Mouse (Mus musculus) CH12.LX (cell line): ENCODE data around the gene Gm10190. TPM values are rescaled to one million over a fixed set of nuclear protein-coding genes. Genes with fewer than 3 reads are reported as not detected.

ENCODE experiments used
- DNase-seq: peaks from one replicate; pipeline ENCODE4 v3.0.0-alpha.2; 2013; ENCODE audit errors: extremely low read depth
- H3K27ac ChIP-seq: 2 replicates; pipeline ENCODE4 v1.5.1; 2012; ENCODE audit warnings: low read depth, mild to moderate bottlenecking, control low read depth, moderate library complexity; ENCODE audit not compliant: insufficient read depth
- H3K27me3 ChIP-seq: replicated peaks from 2 replicates; pipeline ENCODE3; 2012; ENCODE audit warnings: inconsistent platforms
- H3K36me3 ChIP-seq, 2 experiments: replicated peaks in 1 of 2; 2 replicates each; pipeline versions ENCODE3 to v1.6.1; 2012; ENCODE audit warnings: inconsistent platforms in 1 of 2, low read length in 1 of 2, mild to moderate bottlenecking in 1 of 2, mixed read lengths in 1 of 2, moderate library complexity in 1 of 2; ENCODE audit not compliant: control insufficient read depth in 1 of 2, insufficient read depth in 1 of 2
- H3K4me1 ChIP-seq, 2 experiments: 2 replicates each; pipeline ENCODE4 v1.6.1; 2012; ENCODE audit warnings: inconsistent platforms in 1 of 2, moderate library complexity in 1 of 2; ENCODE audit not compliant: insufficient read depth in 2 of 2, control insufficient read depth in 1 of 2
- H3K4me2 ChIP-seq: 2 replicates; pipeline ENCODE4 v1.6.1; 2012; ENCODE audit warnings: low read depth, mild to moderate bottlenecking, control low read depth; ENCODE audit not compliant: poor library complexity, insufficient read depth, severe bottlenecking
- H3K4me3 ChIP-seq, 3 experiments: fragments of 150-350 bp in 1 of 3; sonication (generic) in 1 of 3; replicated peaks in 1 of 3; 2 replicates each; pipeline versions ENCODE3 to v1.5.1; 2011 to 2012; ENCODE audit warnings: low read depth in 2 of 3, low read length in 2 of 3, mild to moderate bottlenecking in 2 of 3, moderate library complexity in 2 of 3, control low read depth in 1 of 3, improper control_type of control experiment in 1 of 3, inconsistent platforms in 1 of 3, mixed read lengths in 1 of 3; ENCODE audit not compliant: poor library complexity in 1 of 3
- H3K79me2 ChIP-seq: replicated peaks from 2 replicates; pipeline ENCODE4 v1.6.1; 2012; ENCODE audit warnings: mild to moderate bottlenecking, moderate library complexity; ENCODE audit not compliant: control insufficient read depth, poor library complexity, insufficient read depth, severe bottlenecking; ENCODE audit errors: extremely low read depth
- H3K9ac ChIP-seq: 2 replicates; pipeline ENCODE4 v1.6.1; 2012; ENCODE audit warnings: low read depth, mild to moderate bottlenecking, control low read depth, moderate library complexity; ENCODE audit not compliant: insufficient read depth
- H3K9me3 ChIP-seq: replicated peaks from 2 replicates; pipeline ENCODE3; 2012; ENCODE audit warnings: low read length, inconsistent platforms, mixed read lengths
- BHLHE40 ChIP-seq: IDR thresholded peaks from 2 replicates; pipeline ENCODE4 v1.6.1; 2011; ENCODE audit warnings: mild to moderate bottlenecking, low read depth, low read length, improper control_type of control experiment
- CHD1 ChIP-seq: IDR thresholded peaks from 2 replicates; pipeline ENCODE4 v1.6.1; 2012; ENCODE audit warnings: low read depth, low read length, improper control_type of control experiment, inconsistent platforms
- CTCF ChIP-seq, 2 experiments: IDR thresholded peaks in 1 of 2; conservative IDR thresholded peaks in 1 of 2; 2 replicates each; pipeline ENCODE4 v1.5.1; 2011 to 2012; ENCODE audit warnings: low read depth in 2 of 2, low read length in 2 of 2, improper control_type of control experiment in 1 of 2, inconsistent platforms in 1 of 2, mild to moderate bottlenecking in 1 of 2, moderate library complexity in 1 of 2
- E2F4 ChIP-seq: IDR thresholded peaks from 2 replicates; pipeline ENCODE4 v1.6.1; 2011; ENCODE audit warnings: low read depth, low read length, improper control_type of control experiment; ENCODE audit not compliant: insufficient replicate concordance
- ELF1 ChIP-seq: IDR thresholded peaks from 2 replicates; pipeline ENCODE4 v1.6.1; 2014; ENCODE audit warnings: low read depth, mild to moderate bottlenecking, inconsistent platforms, low read length, improper control_type of control experiment
- EP300 ChIP-seq: IDR thresholded peaks from 2 replicates; pipeline ENCODE4 v1.6.1; 2011; ENCODE audit warnings: low read length, improper control_type of control experiment
- ETS1 ChIP-seq: conservative IDR thresholded peaks from 2 replicates; pipeline ENCODE4 v1.6.1; 2012; ENCODE audit warnings: low read depth, mild to moderate bottlenecking, inconsistent platforms, low read length, improper control_type of control experiment, moderate library complexity
- GABPA ChIP-seq: IDR thresholded peaks from 2 replicates; pipeline ENCODE4 v1.6.1; 2012; ENCODE audit warnings: low read depth, low read length, improper control_type of control experiment, inconsistent platforms; ENCODE audit not compliant: insufficient replicate concordance
- HCFC1 ChIP-seq: IDR thresholded peaks from 2 replicates; pipeline ENCODE4 v1.6.1; 2012; ENCODE audit warnings: low read depth, mild to moderate bottlenecking, inconsistent platforms, low read length, improper control_type of control experiment
- IRF4 ChIP-seq: IDR thresholded peaks from 2 replicates; pipeline ENCODE4 v1.6.1; 2014; ENCODE audit warnings: low read depth, mild to moderate bottlenecking, inconsistent platforms, low read length, improper control_type of control experiment
- JUN ChIP-seq: IDR thresholded peaks from 2 replicates; pipeline ENCODE4 v1.6.1; 2011; ENCODE audit warnings: low read depth, mild to moderate bottlenecking, low read length, improper control_type of control experiment, moderate library complexity; ENCODE audit not compliant: insufficient read depth
- MAX ChIP-seq: IDR thresholded peaks from 2 replicates; pipeline ENCODE4 v1.6.1; 2011; ENCODE audit warnings: low read length, improper control_type of control experiment
- MEF2A ChIP-seq: IDR thresholded peaks from 2 replicates; pipeline ENCODE4 v1.6.1; 2014; ENCODE audit warnings: low read depth, mild to moderate bottlenecking, inconsistent platforms, low read length, improper control_type of control experiment, borderline replicate concordance
- MXI1 ChIP-seq: IDR thresholded peaks from 2 replicates; pipeline ENCODE4 v1.6.1; 2011; ENCODE audit warnings: mild to moderate bottlenecking, low read depth, low read length, improper control_type of control experiment
- MYC ChIP-seq: IDR thresholded peaks from 2 replicates; pipeline ENCODE4 v1.6.1; 2011; ENCODE audit warnings: low read depth, mild to moderate bottlenecking, improper control_type of control experiment, low read length
- NELFE ChIP-seq: IDR thresholded peaks from 2 replicates; pipeline ENCODE4 v1.6.1; 2011; ENCODE audit warnings: low read depth, low read length, improper control_type of control experiment
- POLR2A ChIP-seq: IDR thresholded peaks from 2 replicates; pipeline ENCODE4 v1.6.1; 2011; ENCODE audit warnings: low read depth, mild to moderate bottlenecking, improper control_type of control experiment, low read length
- POLR2AphosphoS2 ChIP-seq: IDR thresholded peaks from 2 replicates; pipeline ENCODE4 v1.6.1; 2011; ENCODE audit warnings: low read depth, low read length, improper control_type of control experiment
- RAD21 ChIP-seq: IDR thresholded peaks from 2 replicates; pipeline ENCODE4 v1.6.1; 2011; ENCODE audit warnings: low read depth, mild to moderate bottlenecking, low read length, improper control_type of control experiment, moderate library complexity
- SIN3A ChIP-seq: IDR thresholded peaks from 2 replicates; pipeline ENCODE4 v1.6.1; 2012; ENCODE audit warnings: low read length, improper control_type of control experiment, inconsistent platforms
- SMC3 ChIP-seq: IDR thresholded peaks from 2 replicates; pipeline ENCODE4 v1.6.1; 2011; ENCODE audit warnings: low read depth, low read length, improper control_type of control experiment
- TBP ChIP-seq: conservative IDR thresholded peaks from 2 replicates; pipeline ENCODE4 v1.6.1; 2011; ENCODE audit warnings: low read depth, low read length, improper control_type of control experiment
- TCF12 ChIP-seq: IDR thresholded peaks from 2 replicates; pipeline ENCODE4 v1.6.1; 2014; ENCODE audit warnings: low read depth, mild to moderate bottlenecking, inconsistent platforms, low read length, improper control_type of control experiment
- UBTF ChIP-seq: IDR thresholded peaks from 2 replicates; pipeline ENCODE4 v1.6.1; 2012; ENCODE audit warnings: low read depth, mild to moderate bottlenecking, inconsistent platforms, low read length, improper control_type of control experiment, moderate library complexity
- USF1 ChIP-seq: IDR thresholded peaks from 2 replicates; pipeline ENCODE4 v1.6.1; 2014; ENCODE audit warnings: low read depth, mild to moderate bottlenecking, inconsistent platforms, low read length, improper control_type of control experiment
- USF2 ChIP-seq: conservative IDR thresholded peaks from 2 replicates; pipeline ENCODE4 v1.6.1; 2011; ENCODE audit warnings: low read depth, low read length, improper control_type of control experiment
- ZC3H11A ChIP-seq: IDR thresholded peaks from 2 replicates; pipeline ENCODE4 v1.6.1; 2012; ENCODE audit warnings: low read depth, mild to moderate bottlenecking, inconsistent platforms, low read length, improper control_type of control experiment
- ZMIZ1 ChIP-seq: IDR thresholded peaks from 2 replicates; pipeline ENCODE4 v1.6.1; 2012; ENCODE audit warnings: low read depth, mild to moderate bottlenecking, inconsistent platforms, low read length, improper control_type of control experiment
- ZNF384 ChIP-seq: IDR thresholded peaks from 2 replicates; pipeline ENCODE4 v1.6.1; 2012; ENCODE audit warnings: low read depth, low read length, improper control_type of control experiment, inconsistent platforms
- dilution Hi-C: fragments of 300-500 bp; cut with MboI; formaldehyde crosslinking; loops from 2 replicates; pipeline ENCODE4 v1.14.3; 2020; ENCODE audit warnings: low sequenced_read_pairs; ENCODE audit not compliant: extremely low pct_unique_long_range_greater_than_20kb, extremely low pct_ligation_motif_present
- in situ Hi-C: fragments of 300-500 bp; cut with MboI; formaldehyde crosslinking; loops from 3 replicates; pipeline ENCODE4 v1.14.3; 2019; ENCODE audit warnings: low sequenced_read_pairs, low pct_ligation_motif_present, low pct_unique_long_range_greater_than_20kb, mixed read lengths
- polyA plus RNA-seq: library from polyadenylated mRNA; unstranded; fragments of >175 nt; gene quantifications from 2 replicates; pipeline ENCODE4 v1.2.1, GENCODE M21; 2012; ENCODE audit warnings: low read depth; ENCODE audit not compliant: insufficient read length
- total RNA-seq, 2 experiments: library from RNA; depleted of rRNA; stranded (reverse); fragments of 300-350 nt in 1 of 2; fragments of >200 nt in 1 of 2; gene quantifications; 2 replicates each; pipeline ENCODE4 v1.2.3; 2012 to 2014

Gm10190 gene
- total and polyA plus RNA-seq, 3 experiments: not detected

GRCm38 (mm10) chr17:80398243-80398642 lies 24.9 kb upstream of the Gm10190 start:
- no peak for DNase-seq
- peaks cover 24 to 56% of the 10 kb centered on the region in 2 experiments for H3K36me3 ChIP-seq
- no peak overlapping the region for H3K9ac ChIP-seq
- H3K4me2 ChIP-seq: no peak overlapping the region
- no peaks in the 10 kb centered on the region for H3K79me2 ChIP-seq
- no peak overlapping the region for H3K27ac ChIP-seq
- H3K4me1 ChIP-seq: no peaks in the 10 kb centered on the region
- in situ Hi-C loops: no loop called here
- dilution Hi-C loops: no loop called here
- no peak overlapping the region for H3K4me3 ChIP-seq
- H3K27me3 ChIP-seq: no peaks in the 10 kb centered on the region
- H3K9me3 ChIP-seq: no peaks in the 10 kb centered on the region
- no peak for TF ChIP-seq RAD21
- TF ChIP-seq USF2: no peak
- no peak for TF ChIP-seq ZC3H11A
- TF ChIP-seq NELFE: no peak

GRCm38 (mm10) chr17:80391423-80392403 lies 18.4 kb upstream of the Gm10190 start:
- peak overlapping the region in 2 of 3 experiments; percentile 1 to 33 for H3K4me3 ChIP-seq
- peaks cover 3 to 7% of the 10 kb centered on the region in 2 experiments for H3K36me3 ChIP-seq
- H3K79me2 ChIP-seq: no peaks in the 10 kb centered on the region
- peaks cover 0 to 13% of the 10 kb centered on the region in 2 experiments; a peak in 2 of 4 replicates for H3K4me1 ChIP-seq
- no peaks in the 10 kb centered on the region for H3K27me3 ChIP-seq
- in situ Hi-C loops: no loop called here
- H3K27ac ChIP-seq: no peak overlapping the region
- no peaks in the 10 kb centered on the region for H3K9me3 ChIP-seq
- peak; percentile 83 for DNase-seq
- H3K4me2 ChIP-seq: peak overlapping the region; percentile 51
- H3K9ac ChIP-seq: no peak overlapping the region
- dilution Hi-C loops: no loop called here
- no peak for TF ChIP-seq ETS1
- peak; percentile 44 for TF ChIP-seq USF1
- TF ChIP-seq EP300: no peak
- TF ChIP-seq GABPA: no peak
- 0 out of 2 replicates have a peak, but pooled peaks have one; percentile 22 for TF ChIP-seq TBP
- TF ChIP-seq UBTF: no peak
- TF ChIP-seq POLR2AphosphoS2: no peak
- peak; percentile 74; the same call in 1 of the 2 replicates for TF ChIP-seq MXI1
- TF ChIP-seq SMC3: peak; percentile 48
- no peak for TF ChIP-seq JUN
- TF ChIP-seq USF2: no peak
- no peak for TF ChIP-seq E2F4
- TF ChIP-seq ZMIZ1: no peak
- peak; percentile 26; the same call in 1 of the 2 replicates for TF ChIP-seq MEF2A
- peak; percentile 61 for TF ChIP-seq RAD21
- no peak; the same call in 1 of the 2 replicates for TF ChIP-seq ZNF384
- TF ChIP-seq MAX: peak; percentile 77
- peak; percentile 57 for TF ChIP-seq HCFC1
- TF ChIP-seq IRF4: peak; percentile 23; the same call in 1 of the 2 replicates
- TF ChIP-seq TCF12: peak; percentile 21; the same call in 1 of the 2 replicates
- TF ChIP-seq CHD1: no peak
- peak; percentile 49; the same call in 1 of the 2 replicates for TF ChIP-seq NELFE
- peak in 1 of 2 experiments; percentile 63; a peak in 2 of 4 replicates for TF ChIP-seq CTCF (conservative IDR thresholded peaks at IDR 0.05 in 1 of 2, IDR thresholded peaks at IDR 0.05 in 1 of 2; ENCODE audit: low read depth in 2 of 2, low read length in 2 of 2)
- 0 out of 2 replicates have a peak, but pooled peaks have one; percentile 27 for TF ChIP-seq MYC
- 0 out of 2 replicates have a peak, but pooled peaks have one; percentile 52 for TF ChIP-seq SIN3A
- TF ChIP-seq POLR2A: peak; percentile 57
- TF ChIP-seq BHLHE40: 0 out of 2 replicates have a peak, but pooled peaks have one; percentile 35
- peak; percentile 62 for TF ChIP-seq ELF1
